ENCODE assay signal across 32 mouse cellular contexts in the genomic region with DNA sequence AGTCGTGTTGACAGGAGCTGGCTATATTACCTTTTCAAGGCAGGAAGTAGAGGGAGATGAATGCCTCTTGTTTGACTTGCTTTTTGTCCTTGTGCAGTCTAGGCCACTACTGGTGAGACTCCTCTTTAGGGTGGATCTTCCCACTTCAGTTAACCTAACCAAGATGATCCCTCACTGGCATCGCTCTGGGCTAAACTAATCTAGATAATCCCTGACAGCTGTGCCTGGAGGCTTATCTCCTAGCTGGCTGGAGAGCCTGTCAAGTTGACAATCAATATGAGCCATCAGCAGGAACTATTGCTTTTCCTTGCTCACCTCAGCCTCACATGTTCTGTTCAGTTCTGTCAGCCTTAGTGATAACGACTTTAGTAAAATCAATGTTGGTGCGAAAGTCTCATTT.
DNase-seq lines count a peak whose midpoint lies in the region; ATAC-seq lines count a peak whose summit lies in the region.
"Had no signal": no experiment of that assay in that cellular context is flagged by ENCODE, and none has a peak within 500 bp of the region (broad histone marks: within the 10 kb centered on the region; RNA-seq: fewer than 3 reads in every experiment).

No protein-coding gene starts in this region.

- intact Hi-C loops in heart, postnatal 25 days (cut with DNase I) = no loop called here
- intact Hi-C loops in left cerebral cortex, postnatal 4 days (cut with DNase I) = no loop called here

- DNase-seq in embryo, embryonic 10.5 days (ENCODE audit: low spot score) = peak; percentile 14
- DNase-seq in embryo, embryonic 11 days = no peak
- no peak for DNase-seq in heart, postnatal 25 days (ENCODE audit: low spot score)
- DNase-seq in midbrain, embryonic 14.5 days = peak; percentile 16
- DNase-seq in retina, postnatal 7 days (ENCODE audit: low read depth, low spot score) = peak; percentile 71
- no peak for DNase-seq in layer of hippocampus, adult 8-10 months (ENCODE audit: low spot score in 2 of 2)
- DNase-seq in left cerebral cortex, postnatal 4 days = no peak
- DNase-seq: adrenal gland, adult 8-10 months; cerebellum, adult 8-10 months; cerebellum, postnatal 25 days; gastrocnemius, adult 2 months; gastrocnemius, postnatal 36 days; heart, postnatal 14 days; kidney, adult 18-20 months; kidney, postnatal 4 days; layer of hippocampus, postnatal 36 days; liver, embryonic 13.5 days; lung, adult 18-20 months; lung, postnatal 4 days; thymus, adult 2 months; thymus, postnatal 36 days had no signal

- H3K4me2 ChIP-seq in heart, embryonic 13.5 days = no peak overlapping the region
- no peak overlapping the region for H3K4me2 ChIP-seq in midbrain, embryonic 14.5 days (ENCODE audit: low read length)
- H3K4me2 ChIP-seq: limb, embryonic 15.5 days; liver, embryonic 13.5 days; neural tube, embryonic 12.5 days had no signal

- ATAC-seq in heart, embryonic 13.5 days (ENCODE audit: extremely low read depth, insufficient number of reproducible peaks, low FRiP score, low TSS enrichment) = no peak
- no peak for ATAC-seq in midbrain, embryonic 14.5 days (ENCODE audit: low FRiP score, low TSS enrichment)
- ATAC-seq: activated CD4-positive, CD25-positive, alpha-beta regulatory T cell, adult 4 months; forebrain, embryonic 16.5 days; hindbrain, embryonic 16.5 days; lung, postnatal 0 days had no signal

- H3K27ac ChIP-seq in heart, embryonic 13.5 days (replicated peaks) = 0 out of 2 replicates have a peak overlapping the region, but pooled peaks have one; percentile 12
- no peak overlapping the region for H3K27ac ChIP-seq in midbrain, embryonic 14.5 days (replicated peaks; ENCODE audit: low read depth, low read length)
- H3K27ac ChIP-seq: gastrocnemius, adult 2 months; limb, embryonic 10.5 days; limb, embryonic 15.5 days; liver, embryonic 13.5 days; neural tube, embryonic 12.5 days had no signal

- no peak overlapping the region for H3K4me3 ChIP-seq in heart, embryonic 13.5 days
- no peak overlapping the region for H3K4me3 ChIP-seq in midbrain, embryonic 14.5 days (replicated peaks; ENCODE audit: low read depth, low read length)
- H3K4me3 ChIP-seq: erythroblast, embryonic 14.5 days; gastrocnemius, adult 2 months; limb, embryonic 10.5 days; limb, embryonic 15.5 days; liver, embryonic 13.5 days; myocyte; neural tube, embryonic 12.5 days had no signal

- peaks cover 46% of the 10 kb centered on the region for H3K4me1 ChIP-seq in heart, embryonic 13.5 days
- H3K4me1 ChIP-seq in midbrain, embryonic 14.5 days (ENCODE audit: control insufficient read depth, insufficient read depth, low read length) = no peaks in the 10 kb centered on the region
- H3K4me1 ChIP-seq: limb, embryonic 15.5 days; liver, embryonic 13.5 days; neural tube, embryonic 12.5 days had no signal

- no peak overlapping the region for H3K9ac ChIP-seq in heart, embryonic 13.5 days
- H3K9ac ChIP-seq in midbrain, embryonic 14.5 days (replicated peaks; ENCODE audit: low read length) = no peak overlapping the region
- H3K9ac ChIP-seq: limb, embryonic 15.5 days; liver, embryonic 13.5 days; neural tube, embryonic 12.5 days had no signal

- no peaks in the 10 kb centered on the region for H3K9me3 ChIP-seq in heart, embryonic 13.5 days
- H3K9me3 ChIP-seq in midbrain, embryonic 14.5 days (ENCODE audit: control insufficient read depth, low read length) = no peaks in the 10 kb centered on the region
- H3K9me3 ChIP-seq: limb, embryonic 10.5 days; limb, embryonic 15.5 days; liver, embryonic 13.5 days; neural tube, embryonic 12.5 days had no signal

- H3K36me3 ChIP-seq in heart, embryonic 13.5 days = peaks cover 52% of the 10 kb centered on the region
- H3K36me3 ChIP-seq in midbrain, embryonic 14.5 days (ENCODE audit: control insufficient read depth, insufficient read depth, low read length) = no peaks in the 10 kb centered on the region
- H3K36me3 ChIP-seq: liver, embryonic 13.5 days had no signal

- 46% methylated on average over 4 of the region's 4 CpGs for WGBS in heart, embryonic 13.5 days
- WGBS in midbrain, embryonic 14.5 days = 43% methylated on average over 4 of the region's 4 CpGs

- no peaks in the 10 kb centered on the region for H3K27me3 ChIP-seq in heart, embryonic 13.5 days (replicated peaks)
- H3K27me3 ChIP-seq in midbrain, embryonic 14.5 days (ENCODE audit: control insufficient read depth, insufficient read depth, low read length) = no peaks in the 10 kb centered on the region
- H3K27me3 ChIP-seq: CH12.LX; limb, embryonic 15.5 days; liver, embryonic 13.5 days; neural tube, embryonic 12.5 days had no signal

Comparison
In these comparisons a context has a peak if more than half of its experiments do, and no peak if none do; other contexts are left out.
1. DNase-seq: peak in embryo, embryonic 10.5 days (single experiment), midbrain, embryonic 14.5 days (single experiment) and retina, postnatal 7 days (single experiment); none in embryo, embryonic 11 days (single experiment), heart, postnatal 25 days (single experiment), layer of hippocampus, adult 8-10 months (0 of 2) and left cerebral cortex, postnatal 4 days (single experiment).